Comparison of ENCODE assay signal across 20 mouse cellular contexts in genomic region chr3:116477351-116477750, GRCm38 (mm10).
"Had no signal": no experiment of that assay in that cellular context is flagged by ENCODE, and none has a peak within 500 bp of the region (broad histone marks: within the 10 kb centered on the region; RNA-seq: fewer than 3 reads in every experiment).

No protein-coding gene starts in this region.

- H3K4me3 ChIP-seq: lung, embryonic 15.5 days; midbrain, embryonic 10.5 days; midbrain, embryonic 12.5 days; myocyte; neural tube, embryonic 13.5 days; neural tube, embryonic 15.5 days had no signal

- H3K27me3 ChIP-seq: lung, embryonic 15.5 days; midbrain, embryonic 12.5 days; neural tube, embryonic 13.5 days; neural tube, embryonic 15.5 days had no signal

- H3K4me2 ChIP-seq: lung, embryonic 15.5 days; midbrain, embryonic 12.5 days; neural tube, embryonic 13.5 days; neural tube, embryonic 15.5 days had no signal

- H3K27ac ChIP-seq: lung, embryonic 15.5 days; midbrain, embryonic 10.5 days; midbrain, embryonic 12.5 days; neural tube, embryonic 13.5 days; neural tube, embryonic 15.5 days had no signal

- H3K4me1 ChIP-seq: lung, embryonic 15.5 days; midbrain, embryonic 12.5 days; neural tube, embryonic 13.5 days; neural tube, embryonic 15.5 days had no signal

- H3K9ac ChIP-seq: lung, embryonic 15.5 days; midbrain, embryonic 12.5 days; neural tube, embryonic 13.5 days; neural tube, embryonic 15.5 days had no signal

- DNase-seq: lung, adult 2 months; lung, postnatal 14 days; lung, postnatal 36 days; midbrain, embryonic 14.5 days; retina, postnatal 1 day; right cerebral cortex, adult 18-20 months; right cerebral cortex, postnatal 25 days; right cerebral cortex, postnatal 4 days; spleen, adult 18-20 months; thymus, adult 18-20 months; thymus, postnatal 14 days; thymus, postnatal 36 days had no signal

- H3K9me3 ChIP-seq: lung, embryonic 15.5 days; midbrain, embryonic 10.5 days; midbrain, embryonic 12.5 days; neural tube, embryonic 13.5 days; neural tube, embryonic 15.5 days had no signal

- ATAC-seq: lung, postnatal 0 days; midbrain, embryonic 16.5 days had no signal

- H3K36me3 ChIP-seq: lung, embryonic 15.5 days; midbrain, embryonic 10.5 days; midbrain, embryonic 12.5 days; neural tube, embryonic 13.5 days; neural tube, embryonic 15.5 days had no signal
